14 mouse cellular contexts compared by ENCODE assay signal in genomic region chr7:4837639-4838038, GRCm38 (mm10). TPM values are rescaled to one million over a fixed set of nuclear protein-coding genes. Genes with fewer than 3 reads are reported as not detected.
"Had no signal": no experiment of that assay in that cellular context is flagged by ENCODE, and none has a peak within 500 bp of the region (broad histone marks: within the 10 kb centered on the region; RNA-seq: fewer than 3 reads in every experiment).

No protein-coding gene starts in this region.

- H3K36me3 ChIP-seq: kidney, embryonic 15.5 days; liver, embryonic 15.5 days; midbrain, embryonic 12.5 days; stomach, embryonic 15.5 days had no signal

- H3K9me3 ChIP-seq: kidney, embryonic 15.5 days; liver, embryonic 15.5 days; midbrain, embryonic 12.5 days; stomach, embryonic 15.5 days had no signal

- H3K4me2 ChIP-seq: liver, embryonic 11.5 days; liver, embryonic 15.5 days had no signal

- H3K9ac ChIP-seq: kidney, embryonic 15.5 days; liver, embryonic 15.5 days; stomach, embryonic 15.5 days had no signal

- DNase-seq: kidney, adult 2 months; kidney, postnatal 14 days; left cerebral cortex, postnatal 4 days; lung, adult 2 months; lung, postnatal 10 days; right cerebral cortex, postnatal 14 days; thymus, postnatal 4 days had no signal

- H3K27ac ChIP-seq: kidney, embryonic 15.5 days; liver, embryonic 15.5 days; macrophage; midbrain, embryonic 12.5 days; stomach, embryonic 15.5 days had no signal

- H3K4me3 ChIP-seq: liver, embryonic 15.5 days; megakaryocyte, embryonic 14.5 days; stomach, embryonic 15.5 days had no signal

RNA-seq across cellular contexts. Expression of gene Shisa7, which starts 6.9 kb away (rescaled TPM):
- polyA plus RNA-seq: liver, embryonic 15.5 days; macrophage had no signal
